Mouse (Mus musculus) adrenal gland, postnatal 25 days (tissue): ENCODE measurements at regions not wholly inside any gene's neighbourhood (a gene's known extent, or its start where the extent isn't known, plus 50 kb on each side); places are given as distances from the start of the nearest gene placed in this dataset.

Experiments
- DNase-seq: peaks from one replicate; pipeline ENCODE4 v3.0.0; 2021; ENCODE audit warnings: mixed read lengths

DNA sequence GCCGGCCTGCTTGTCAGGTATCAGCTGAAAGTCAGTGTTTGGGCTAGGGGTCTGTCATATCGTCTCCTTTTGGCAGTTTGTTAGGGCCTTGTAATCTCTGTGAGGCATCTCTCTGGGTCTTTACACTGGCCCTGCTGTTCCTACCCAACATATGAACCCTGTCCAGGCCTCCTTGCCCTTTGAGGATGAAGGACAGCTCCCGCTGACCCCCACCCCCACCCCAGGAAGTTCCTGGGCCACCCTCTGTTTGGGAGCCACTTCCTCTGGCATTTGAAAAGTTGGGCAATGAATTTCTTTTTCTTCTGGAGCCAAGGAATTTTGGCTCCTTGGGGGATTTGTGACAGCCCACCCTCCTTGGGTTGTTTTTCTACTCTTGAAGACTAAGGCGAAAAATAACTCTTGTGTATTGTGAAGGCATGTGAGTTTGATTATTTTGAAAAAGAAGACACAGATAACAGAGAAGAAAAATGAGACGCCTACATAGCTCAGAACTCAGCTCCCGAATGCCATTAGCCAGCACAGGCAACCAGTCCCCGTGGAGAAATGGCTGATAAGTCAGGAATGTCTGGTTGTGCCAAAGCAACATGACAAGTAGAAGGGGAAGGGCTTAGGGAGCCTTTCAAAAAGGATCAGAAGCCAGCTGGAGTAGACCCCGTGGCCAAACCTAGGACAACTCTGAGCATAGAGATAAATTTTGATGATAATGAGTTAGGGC, 249.5 kb downstream of the Gm49356 start:
- DNase-seq: no peak

GRCm38 (mm10) chr15:59141621-59142020, 252.5 kb downstream of the Gm49356 start:
- DNase-seq: no peak

DNA sequence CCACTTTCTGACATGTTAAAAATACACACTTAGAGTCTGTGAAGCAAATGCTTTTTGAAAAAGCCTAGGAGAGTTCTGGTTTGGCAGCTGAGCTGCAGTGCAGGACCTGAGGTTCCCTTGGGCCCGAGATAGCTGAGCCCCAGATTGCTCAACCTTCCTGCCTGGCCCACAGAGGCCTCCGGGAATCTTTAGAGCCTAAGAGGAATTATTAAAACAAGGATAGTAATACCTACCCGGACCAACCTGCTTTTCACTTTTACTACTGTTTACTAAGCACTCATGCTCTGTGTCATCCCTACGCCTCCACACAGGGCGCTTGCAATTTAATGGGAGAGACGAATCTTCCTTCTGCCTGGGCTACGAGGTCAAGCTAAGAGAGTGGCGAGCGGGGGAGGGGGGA, 253.4 kb downstream of the Gm49356 start:
- DNase-seq: no peak

DNA sequence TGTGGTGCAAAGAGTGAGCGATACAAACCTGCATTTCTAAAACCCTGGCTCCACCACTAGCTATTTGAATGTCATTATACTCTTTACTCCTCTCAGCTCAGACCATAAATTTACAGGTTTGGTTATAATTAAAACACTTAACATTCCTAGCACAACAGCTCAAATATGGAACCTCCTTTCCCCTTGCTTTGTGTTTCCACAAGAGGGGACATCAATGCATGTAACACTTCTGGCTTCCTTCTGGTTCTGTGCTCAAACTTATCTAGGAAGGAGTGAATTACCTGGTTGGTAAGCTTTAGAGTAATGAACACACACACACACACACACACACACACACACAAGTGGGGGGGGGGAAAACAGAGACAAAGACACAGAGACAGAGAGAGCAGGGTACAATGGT, 254.8 kb downstream of the Gm49356 start:
- DNase-seq: no peak

- DNase-seq: no peak
These were observed 256.6 kb downstream of the Gm49356 start for GRCm38 (mm10) chr15:59145679-59146078.

GRCm38 (mm10) chr15:59146111-59146510, 257.0 kb downstream of the Gm49356 start:
- no peak for DNase-seq

DNA sequence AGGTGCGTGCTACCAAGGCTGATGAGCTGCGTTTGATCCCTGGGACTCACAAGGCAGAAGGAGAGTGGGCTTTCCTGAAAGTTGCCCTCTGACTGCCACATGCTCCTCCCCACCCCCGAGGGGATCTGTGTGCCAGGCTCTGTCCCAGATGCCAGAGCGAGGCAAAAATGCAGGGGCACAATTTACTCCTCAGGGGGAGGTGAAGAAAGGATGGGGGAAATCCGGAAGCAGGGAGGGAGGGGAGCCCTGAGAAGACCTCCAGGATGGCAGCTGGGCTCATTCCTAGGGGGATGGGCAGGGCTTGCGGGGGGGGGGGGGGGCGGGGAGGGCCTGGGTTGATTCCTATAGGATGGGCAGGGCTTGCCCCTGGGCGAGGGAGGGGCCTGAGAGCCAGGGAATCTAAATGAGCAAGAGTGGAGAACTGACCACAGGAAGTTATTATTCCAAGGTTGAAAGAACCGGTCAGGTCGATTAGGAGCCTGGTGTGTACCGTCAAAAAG, 257.5 kb downstream of the Gm49356 start:
- DNase-seq: no peak

GRCm38 (mm10) chr15:59148531-59148930, 259.4 kb downstream of the Gm49356 start:
- no peak for DNase-seq

DNA sequence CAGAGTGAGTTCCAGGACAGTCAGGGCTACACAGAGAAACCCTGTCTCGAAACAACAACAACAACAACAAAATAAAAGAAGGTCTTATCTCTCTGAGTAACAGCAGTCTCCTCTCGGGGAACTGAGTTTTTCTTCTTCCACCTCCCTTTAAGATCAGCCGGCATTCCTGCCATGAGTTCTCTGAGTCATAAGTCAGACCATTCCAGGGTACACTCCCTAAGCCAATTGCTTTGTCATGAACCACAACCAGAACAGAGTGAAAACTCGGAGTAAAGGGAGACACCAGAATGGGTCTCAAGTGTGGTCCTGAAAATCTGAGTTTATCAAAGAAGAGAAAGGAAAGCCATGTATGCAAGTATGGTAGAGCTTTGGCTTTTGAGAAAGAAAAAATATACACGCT, 262.4 kb downstream of the Gm49356 start:
- no peak for DNase-seq

DNA sequence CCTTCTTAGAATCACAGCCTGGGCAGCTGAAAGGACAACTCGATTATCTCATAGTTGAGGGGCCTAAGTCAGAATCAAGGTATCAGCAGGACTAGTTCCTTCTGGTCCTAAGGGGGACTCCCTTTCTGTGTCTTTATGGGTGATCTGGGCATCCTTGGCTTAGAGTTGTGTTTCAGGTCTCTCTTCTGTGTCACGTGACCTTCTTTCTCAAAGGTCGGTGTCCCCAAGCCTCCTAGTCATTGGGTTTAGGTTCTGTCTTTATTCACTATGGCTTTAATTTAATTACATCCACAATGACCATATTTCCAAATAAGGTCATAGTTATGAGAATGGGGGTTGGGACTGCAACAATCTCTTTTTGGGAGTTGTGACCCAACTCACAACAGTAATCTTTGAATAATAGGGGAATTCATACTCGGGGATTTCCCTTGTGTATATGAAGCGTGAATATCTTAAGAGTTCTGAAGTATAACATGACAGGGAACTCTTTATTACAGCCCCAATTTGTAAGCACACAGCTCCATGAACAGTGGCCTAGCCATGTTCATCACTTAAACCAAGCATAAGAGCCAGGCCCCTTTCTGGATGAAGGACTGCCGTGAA, 263.8 kb downstream of the Gm49356 start:
- DNase-seq: no peak

DNA sequence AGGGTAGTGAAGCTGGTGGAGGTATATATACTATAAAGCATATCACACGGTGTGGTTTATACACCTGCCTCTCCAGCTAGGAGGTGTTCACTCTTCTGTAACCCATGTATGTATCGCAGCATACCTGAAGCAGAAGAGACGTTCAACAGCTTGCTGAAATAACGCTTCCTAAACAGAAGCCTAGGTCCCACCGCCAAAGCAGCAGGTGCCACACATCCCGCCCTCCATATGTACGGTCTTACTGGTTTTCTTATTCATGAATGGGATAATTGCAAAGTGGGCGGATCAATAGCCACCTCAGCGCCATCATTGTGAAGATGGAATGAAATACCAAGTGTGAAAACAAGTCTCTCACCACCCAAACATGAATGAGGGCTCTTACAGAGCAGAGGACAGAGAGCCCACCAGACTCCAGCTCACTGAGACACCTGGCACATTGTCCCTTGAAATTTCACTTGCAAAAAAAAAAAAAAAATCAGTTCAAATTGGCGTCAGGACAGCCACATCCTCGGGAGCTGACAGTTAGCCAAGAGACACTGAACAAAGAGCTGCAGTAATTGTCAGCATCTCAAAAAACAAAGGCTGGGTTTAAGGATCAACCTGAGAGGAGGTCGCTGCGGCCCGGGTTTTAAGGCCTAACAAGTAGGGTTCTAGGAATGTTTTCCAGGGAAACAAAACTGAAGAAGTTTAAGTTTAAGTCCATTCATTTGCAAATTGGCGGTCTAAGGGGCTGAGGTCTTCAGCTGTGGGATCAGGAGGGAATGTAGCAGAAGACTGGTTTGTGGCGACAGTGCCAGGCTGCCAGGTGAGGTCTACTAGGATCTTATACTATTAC, 264.5 kb downstream of the Gm49356 start:
- DNase-seq: no peak

DNA sequence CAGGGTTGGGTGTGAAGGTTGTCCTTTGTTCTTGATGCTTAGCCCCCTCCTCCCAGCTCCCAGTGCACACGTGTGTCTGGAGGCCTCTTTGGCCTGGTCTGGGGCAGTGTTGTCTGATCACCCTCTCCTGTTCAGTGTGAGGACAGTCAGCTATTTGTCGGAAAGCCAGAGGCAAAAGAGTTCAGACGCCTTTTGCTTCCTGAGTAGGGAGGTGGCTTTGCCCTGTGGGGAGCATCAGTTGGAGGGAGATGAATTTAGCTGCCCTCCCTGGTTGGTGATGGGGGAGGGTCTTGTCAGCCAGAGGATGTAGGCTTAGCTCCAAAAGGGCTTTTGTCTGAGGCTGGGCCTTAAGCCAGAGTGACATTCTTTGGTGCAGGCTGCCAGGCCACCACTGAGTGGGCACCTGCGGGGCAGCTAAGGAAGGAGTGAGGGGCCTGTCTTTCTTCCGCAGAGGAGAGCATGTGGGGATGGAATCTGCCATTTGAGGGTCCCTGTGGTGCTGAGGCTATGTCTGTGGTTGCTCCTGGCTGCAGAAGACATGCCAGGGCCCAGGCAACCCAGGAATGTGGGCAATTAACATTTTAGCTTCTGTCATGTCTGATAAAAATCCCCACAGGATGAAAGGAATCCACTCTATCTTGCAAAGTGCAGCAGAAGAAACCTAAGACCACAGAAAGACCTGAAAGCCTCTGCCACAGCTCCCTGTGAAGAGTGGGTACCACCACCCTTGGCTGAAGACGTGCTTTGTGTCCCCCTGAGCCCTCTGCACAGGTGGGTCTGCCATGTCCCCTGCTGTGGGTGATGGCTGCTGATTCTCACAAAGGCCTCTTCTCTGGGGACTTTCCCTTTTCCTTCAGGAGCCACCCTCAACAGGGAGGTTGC, 265.6 kb downstream of the Gm49356 start:
- no peak for DNase-seq

- DNase-seq: no peak
These were observed 266.2 kb downstream of the Gm49356 start for GRCm38 (mm10) chr15:59155289-59155623.

DNA sequence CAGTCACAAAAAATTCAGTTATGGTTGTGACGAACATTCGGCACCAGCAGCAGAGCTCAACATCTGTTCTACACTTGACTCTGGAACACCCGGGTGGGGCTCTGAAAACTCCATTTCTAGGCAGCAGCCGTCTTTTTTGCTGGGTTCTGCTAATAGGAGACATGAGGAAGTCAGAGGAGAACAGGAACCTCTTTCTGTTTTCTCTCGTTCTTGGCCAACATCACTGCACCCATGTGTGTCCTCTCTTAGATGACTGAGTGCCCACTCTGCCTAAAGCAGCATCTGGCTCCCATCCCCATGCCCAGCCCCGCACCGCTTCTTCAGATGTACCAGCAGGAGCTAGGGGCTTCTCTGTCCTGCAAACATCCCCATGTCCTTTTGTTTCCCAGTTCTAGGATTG, 267.2 kb downstream of the Gm49356 start:
- DNase-seq: no peak

DNA sequence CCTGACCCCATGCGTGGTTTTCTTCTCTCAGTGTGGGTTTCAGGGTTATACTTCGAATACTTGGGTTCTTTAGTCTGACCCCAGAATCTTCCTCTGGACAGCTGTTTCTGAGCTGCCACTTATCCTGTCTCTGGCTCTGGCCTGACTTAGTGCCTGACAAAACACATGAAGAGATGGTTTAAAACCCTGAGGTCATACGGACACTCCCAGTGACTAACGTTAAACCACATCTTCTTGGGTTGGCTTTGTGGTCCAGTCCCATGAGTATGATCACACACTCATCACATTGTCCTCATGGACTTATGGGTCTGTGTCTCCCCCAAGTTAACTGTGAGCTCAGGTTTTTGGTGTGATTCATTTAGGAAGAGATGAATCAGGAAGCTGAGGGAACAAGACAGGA, 269.7 kb downstream of the Gm49356 start:
- no peak for DNase-seq

GRCm38 (mm10) chr15:59160931-59161920, 272.1 kb downstream of the Gm49356 start:
- DNase-seq: no peak

DNA sequence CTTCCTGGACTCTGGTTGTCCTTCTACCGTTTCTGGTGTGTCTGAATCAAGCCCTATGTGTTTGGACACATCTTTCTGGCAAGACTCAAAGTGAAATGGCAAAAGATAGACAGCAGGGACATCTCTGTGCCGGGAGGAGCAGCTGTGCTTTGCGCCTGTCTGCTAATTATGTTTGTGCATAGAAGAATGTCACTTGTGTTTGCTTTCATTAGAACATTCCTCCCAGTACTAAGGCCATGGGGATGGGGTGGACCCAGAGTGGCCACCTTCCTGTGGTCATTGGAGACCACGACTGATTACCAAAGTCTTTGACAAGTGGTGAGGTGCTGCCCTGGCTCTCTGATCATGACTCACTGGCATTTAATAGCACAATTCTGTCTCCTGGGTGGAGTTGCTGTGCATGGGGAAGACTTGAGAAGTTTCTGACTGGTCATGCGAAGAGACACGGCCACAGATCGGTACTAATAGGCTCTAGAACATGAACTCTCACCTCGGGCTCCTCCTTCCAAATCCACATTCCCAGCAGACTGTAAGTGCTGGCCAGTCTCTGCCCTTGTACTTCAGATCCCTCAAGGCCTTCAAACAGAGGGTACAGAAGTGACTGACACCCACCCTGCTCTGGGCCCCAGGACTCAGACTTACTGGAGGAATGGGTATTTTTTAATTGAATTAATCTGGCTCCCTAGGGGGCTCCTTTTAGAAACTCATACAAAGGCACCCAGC, 279.0 kb downstream of the Gm49356 start:
- DNase-seq: no peak

- no peak for DNase-seq
These were observed 279.6 kb downstream of the Gm49356 start for GRCm38 (mm10) chr15:59168660-59169170.

GRCm38 (mm10) chr15:59169237-59169797, 280.2 kb downstream of the Gm49356 start:
- DNase-seq: no peak

- DNase-seq: no peak
These were observed 280.7 kb downstream of the Gm49356 start for GRCm38 (mm10) chr15:59169831-59170230.
